Mouse (Mus musculus): ENCODE measurements around the gene Ptch1.

DNA sequence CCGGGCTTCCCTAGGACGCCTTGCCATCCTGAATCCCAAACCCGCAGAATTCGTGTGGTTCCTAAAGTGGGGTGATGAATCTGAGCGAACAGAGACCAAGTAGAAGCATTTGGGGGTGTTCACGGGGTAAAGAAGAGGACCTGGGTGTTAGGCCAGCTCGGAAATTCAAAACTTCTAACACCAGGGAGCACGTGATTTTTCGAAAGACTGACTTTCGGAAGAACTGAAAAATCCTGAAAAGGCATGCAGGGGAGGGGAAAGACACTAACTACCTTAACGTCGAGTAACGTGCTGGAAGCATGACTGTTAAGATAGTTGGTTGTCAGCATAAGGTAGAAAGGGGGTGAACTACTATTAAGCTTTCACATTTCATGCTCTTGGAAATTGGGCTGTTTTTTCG is 5.1 kb downstream of the Ptch1 start:
- TF ChIP-seq POLR2A (IDR thresholded peaks at IDR 0.05; ENCODE audit: insufficient read length, low read depth) (no peak), SRF (IDR thresholded peaks at IDR 0.05; ENCODE audit: control insufficient read depth, insufficient read length, low read depth) (no peak), USF1 (IDR thresholded peaks at IDR 0.05; ENCODE audit: low read depth) (no peak), REST (IDR thresholded peaks at IDR 0.05; ENCODE audit: insufficient read depth, insufficient read length) (no peak), POLR2AphosphoS2 (IDR thresholded peaks at IDR 0.05; ENCODE audit: insufficient read length, low read depth) (no peak), MAX (IDR thresholded peaks at IDR 0.05; ENCODE audit: low read depth) (no peak), MYOG (IDR thresholded peaks at IDR 0.05; ENCODE audit: control insufficient read depth in 1 of 3, insufficient read depth in 1 of 3, insufficient read length in 2 of 3, low read depth in 2 of 3) (no peak), TCF12 (IDR thresholded peaks at IDR 0.05; ENCODE audit: insufficient read depth, poor library complexity, severe bottlenecking) (no peak), E2F4 (IDR thresholded peaks at IDR 0.05; ENCODE audit: insufficient read depth) (no peak), CEBPB (IDR thresholded peaks at IDR 0.05; ENCODE audit: insufficient read depth, poor library complexity, severe bottlenecking) (no peak), TCF3 (IDR thresholded peaks at IDR 0.05; ENCODE audit: insufficient read length, low read depth) (no peak), MYOD1 (IDR thresholded peaks at IDR 0.05; ENCODE audit: control insufficient read depth in 1 of 3, insufficient read length in 2 of 3, low read depth in 2 of 3) (no peak)

All from myocyte (in vitro differentiated cells).